Mouse (Mus musculus): Measurements from ENCODE around the gene Gng3. TPM values are rescaled to one million over a fixed set of nuclear protein-coding genes. Genes with fewer than 3 reads are reported as not detected.

Gng3 gene
- total and polyA plus RNA-seq, 2 experiments from 2014 or later = 119 to 746 TPM

DNA sequence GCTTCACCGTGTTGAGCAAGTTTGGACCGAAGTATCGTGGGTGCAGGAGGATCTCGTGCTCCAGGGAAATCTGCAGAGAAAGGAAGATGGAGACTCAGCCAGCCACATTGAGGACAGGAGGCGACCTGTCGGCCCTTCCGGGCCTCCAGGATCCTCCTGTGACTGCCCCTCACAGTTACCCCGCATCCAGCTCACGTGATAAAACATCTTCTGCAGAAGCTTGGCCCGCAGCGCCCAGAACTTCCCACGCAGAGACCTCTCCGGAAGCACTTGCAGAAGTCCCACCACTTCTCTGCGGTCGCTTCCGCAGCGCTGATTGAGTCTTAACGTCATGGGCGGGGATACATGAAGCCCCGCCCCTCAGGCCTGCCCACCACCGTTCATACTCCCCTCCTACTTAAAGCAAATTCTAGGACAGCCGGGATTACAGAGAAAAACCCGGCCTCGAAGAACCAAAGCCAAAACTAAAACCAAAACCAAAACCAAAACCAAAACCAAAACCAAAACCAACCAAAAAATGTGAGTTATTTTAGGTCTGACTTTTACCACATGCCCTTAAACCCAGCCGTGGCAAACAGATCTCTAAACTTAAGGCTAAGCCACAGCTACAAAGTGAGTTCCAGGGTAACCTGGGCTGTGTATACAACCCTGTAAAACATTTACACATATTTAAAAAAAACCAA lies 40.6 kb downstream of the Gng3 start, which contains the start of gene Polr2g:
Polr2g (minus strand) TSS at position 314 of the 683 bp plus-strand sequence.
- Histone ChIP-seq H3K4me2 (ENCODE audit: low read depth, low read length, poor library complexity, severe bottlenecking) (peak within 1 kb of the TSS; percentile 52), H3K36me3 (ENCODE audit: insufficient read depth, low read length) (peaks cover 13% of the 10 kb centered on the region), H3K4me3 (ENCODE audit: low read depth, low read length) (peak within 1 kb of the TSS; percentile 56), H3K9ac (replicated peaks; ENCODE audit: low read length, poor library complexity, severe bottlenecking) (peak within 1 kb of the TSS; percentile 67), H3K9me3 (ENCODE audit: low read length) (no peaks in the 10 kb centered on the region), H3K27me3 (ENCODE audit: insufficient read depth, low read length) (no peaks in the 10 kb centered on the region), H3K4me1 (ENCODE audit: insufficient read depth, low read length) (peaks cover 5% of the 10 kb centered on the region; the same call in 1 of the 2 replicates), H3K27ac (ENCODE audit: low read depth, low read length) (peak within 1 kb of the TSS; percentile 70)
- DNase-seq (ENCODE audit: low spot score) (peak; percentile 96), ATAC-seq (ENCODE audit: low FRiP score) (peak; percentile 55)
- WGBS = 1% methylated on average over 25 of the region's 25 CpGs
- TF ChIP-seq CTCF (IDR thresholded peaks at IDR 0.05) = no peak

- peaks cover 18% of the 10 kb centered on the region for H3K36me3 ChIP-seq (ENCODE audit: insufficient read depth, low read length)
- no peak overlapping the region for H3K27ac ChIP-seq (ENCODE audit: low read depth, low read length)
- H3K4me2 ChIP-seq (ENCODE audit: low read depth, low read length, poor library complexity, severe bottlenecking) = no peak overlapping the region
- 83% methylated on average over 7 of the region's 7 CpGs for WGBS
- ATAC-seq (ENCODE audit: low FRiP score) = no peak
- no peak for DNase-seq (ENCODE audit: low spot score)
- TF ChIP-seq CTCF (IDR thresholded peaks at IDR 0.05) = no peak
- no peaks in the 10 kb centered on the region for H3K4me1 ChIP-seq (ENCODE audit: insufficient read depth, low read length)
- H3K9ac ChIP-seq (replicated peaks; ENCODE audit: low read length, poor library complexity, severe bottlenecking) = no peak overlapping the region
- no peaks in the 10 kb centered on the region for H3K9me3 ChIP-seq (ENCODE audit: low read length)
- no peak overlapping the region for H3K4me3 ChIP-seq (ENCODE audit: low read depth, low read length)
- no peaks in the 10 kb centered on the region for H3K27me3 ChIP-seq (ENCODE audit: insufficient read depth, low read length)
These were observed 48.8 kb downstream of the Gng3 start for GRCm38 (mm10) chr19:8790171-8790570.

GRCm38 (mm10) chr19:8789171-8789570 lies 49.8 kb downstream of the Gng3 start:
- Histone ChIP-seq H3K4me1 (ENCODE audit: insufficient read depth, low read length) (no peaks in the 10 kb centered on the region), H3K36me3 (ENCODE audit: insufficient read depth, low read length) (peaks cover 12% of the 10 kb centered on the region), H3K9me3 (ENCODE audit: low read length) (no peaks in the 10 kb centered on the region), H3K4me3 (ENCODE audit: low read depth, low read length) (no peak overlapping the region), H3K4me2 (ENCODE audit: low read depth, low read length, poor library complexity, severe bottlenecking) (no peak overlapping the region), H3K9ac (replicated peaks; ENCODE audit: low read length, poor library complexity, severe bottlenecking) (no peak overlapping the region), H3K27ac (ENCODE audit: low read depth, low read length) (no peak overlapping the region; the same call in 1 of the 2 replicates), H3K27me3 (ENCODE audit: insufficient read depth, low read length) (no peaks in the 10 kb centered on the region)
- no peak for TF ChIP-seq CTCF (IDR thresholded peaks at IDR 0.05)
- WGBS = 15% methylated on average over 1 of the region's 1 CpGs
- no peak for ATAC-seq (ENCODE audit: low FRiP score)
- DNase-seq (ENCODE audit: low spot score) = no peak

DNA sequence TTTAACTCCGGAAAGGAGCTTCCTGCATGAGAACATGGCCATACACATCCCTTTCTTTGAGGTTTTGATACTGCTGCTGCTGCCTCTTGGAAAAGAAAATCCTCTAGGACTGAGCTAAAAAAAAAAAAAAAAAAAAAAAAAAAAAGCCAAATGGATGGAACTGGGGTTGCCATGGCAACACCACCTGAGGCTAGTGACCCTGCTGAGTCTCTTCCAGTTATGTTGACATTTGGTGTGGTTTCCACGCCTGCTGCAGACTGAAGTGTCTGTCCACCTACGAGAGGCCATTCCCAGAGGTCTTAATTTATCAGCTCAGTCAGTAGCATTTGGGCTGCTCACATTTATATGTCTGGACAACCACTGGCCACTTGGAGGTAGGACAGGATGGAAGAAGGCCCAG lies 50.5 kb downstream of the Gng3 start:
- Histone ChIP-seq H3K4me2 (ENCODE audit: low read depth, low read length, poor library complexity, severe bottlenecking) (no peak overlapping the region), H3K36me3 (ENCODE audit: insufficient read depth, low read length) (peaks cover 6% of the 10 kb centered on the region), H3K27me3 (ENCODE audit: insufficient read depth, low read length) (no peaks in the 10 kb centered on the region), H3K9me3 (ENCODE audit: low read length) (no peaks in the 10 kb centered on the region), H3K4me3 (ENCODE audit: low read depth, low read length) (no peak overlapping the region), H3K4me1 (ENCODE audit: insufficient read depth, low read length) (no peaks in the 10 kb centered on the region), H3K27ac (ENCODE audit: low read depth, low read length) (no peak overlapping the region; the same call in 1 of the 2 replicates), H3K9ac (replicated peaks; ENCODE audit: low read length, poor library complexity, severe bottlenecking) (no peak overlapping the region)
- WGBS = 13% methylated on average over 3 of the region's 3 CpGs
- no peak for TF ChIP-seq CTCF (IDR thresholded peaks at IDR 0.05)
- ATAC-seq (ENCODE audit: low FRiP score) (no peak), DNase-seq (ENCODE audit: low spot score) (peak; percentile 51)

Small RNAs within 50 kb of the gene (microRNA-seq; reads per million reads assigned to microRNA genes)
- not detected for gene Mir5136 (ENCODE audit: borderline number of aligned reads)

Other genes with a start within 250 kb of the Gng3 start
Only the 30 nearest of the 34 such genes appear.
- 111 and 133 TPM in 2 replicates for gene Slc3a2, start 115.8 kb downstream of the Gng3 start, total RNA-seq (2014; rRNA removed)
- gene Slc3a2, start 115.8 kb downstream of the Gng3 start, polyA plus RNA-seq (2015; fragmentation: Nextera tagmentation; extraction: Ambion mirVana) = 212 and 223 TPM in 2 replicates
- 50.9 and 65.7 TPM in 2 replicates for gene Wdr74, start 103.4 kb downstream of the Gng3 start, total RNA-seq (2014; rRNA removed)
- 85.9 and 88.2 TPM in 2 replicates for gene Wdr74, start 103.4 kb downstream of the Gng3 start, polyA plus RNA-seq (2015; fragmentation: Nextera tagmentation; extraction: Ambion mirVana)
- gene 1700092M07Rik, start 98.5 kb downstream of the Gng3 start, total RNA-seq (2014; rRNA removed) = not detected in 2 replicates
- gene 1700092M07Rik, start 98.5 kb downstream of the Gng3 start, polyA plus RNA-seq (2015; fragmentation: Nextera tagmentation; extraction: Ambion mirVana) = 0.64 TPM in 1 of 2 replicates, not detected in the other
- 112 and 147 TPM in 2 replicates for gene Stx5a, start 97.8 kb downstream of the Gng3 start, total RNA-seq (2014; rRNA removed)
- 104 and 106 TPM in 2 replicates for gene Stx5a, start 97.8 kb downstream of the Gng3 start, polyA plus RNA-seq (2015; fragmentation: Nextera tagmentation; extraction: Ambion mirVana)
- 67.4 and 75.6 TPM in 2 replicates for gene Nxf1, start 82.1 kb downstream of the Gng3 start, total RNA-seq (2014; rRNA removed)
- 90.0 and 92.8 TPM in 2 replicates for gene Nxf1, start 82.1 kb downstream of the Gng3 start, polyA plus RNA-seq (2015; fragmentation: Nextera tagmentation; extraction: Ambion mirVana)
- gene Tmem223, start 68.2 kb downstream of the Gng3 start, total RNA-seq (2014; rRNA removed) = 210 and 320 TPM in 2 replicates
- gene Tmem223, start 68.2 kb downstream of the Gng3 start, polyA plus RNA-seq (2015; fragmentation: Nextera tagmentation; extraction: Ambion mirVana) = 202 and 230 TPM in 2 replicates
- 20.4 and 27.3 TPM in 2 replicates for gene Tmem179b, start 64.7 kb downstream of the Gng3 start, total RNA-seq (2014; rRNA removed)
- 19.1 and 21.1 TPM in 2 replicates for gene Tmem179b, start 64.7 kb downstream of the Gng3 start, polyA plus RNA-seq (2015; fragmentation: Nextera tagmentation; extraction: Ambion mirVana)
- 32.5 and 38.7 TPM in 2 replicates for gene Taf6l, start 52.8 kb downstream of the Gng3 start, total RNA-seq (2014; rRNA removed)
- 25.2 and 26.4 TPM in 2 replicates for gene Taf6l, start 52.8 kb downstream of the Gng3 start, polyA plus RNA-seq (2015; fragmentation: Nextera tagmentation; extraction: Ambion mirVana)
- 67.2 and 67.5 TPM in 2 replicates for gene Polr2g, start 40.6 kb downstream of the Gng3 start, total RNA-seq (2014; rRNA removed)
- 163 and 171 TPM in 2 replicates for gene Polr2g, start 40.6 kb downstream of the Gng3 start, polyA plus RNA-seq (2015; fragmentation: Nextera tagmentation; extraction: Ambion mirVana)
- gene Zbtb3, start 36.6 kb downstream of the Gng3 start, total RNA-seq (2014; rRNA removed) = 6.0 and 6.2 TPM in 2 replicates
- 3.2 and 4.5 TPM in 2 replicates for gene Zbtb3, start 36.6 kb downstream of the Gng3 start, polyA plus RNA-seq (2015; fragmentation: Nextera tagmentation; extraction: Ambion mirVana)
- gene Ttc9c, start 19.9 kb downstream of the Gng3 start, total RNA-seq (2014; rRNA removed) = 63.0 and 63.8 TPM in 2 replicates
- 38.8 and 45.3 TPM in 2 replicates for gene Ttc9c, start 19.9 kb downstream of the Gng3 start, polyA plus RNA-seq (2015; fragmentation: Nextera tagmentation; extraction: Ambion mirVana)
- gene Hnrnpul2, start 19.2 kb downstream of the Gng3 start, total RNA-seq (2014; rRNA removed) = 25.9 and 36.2 TPM in 2 replicates
- gene Hnrnpul2, start 19.2 kb downstream of the Gng3 start, polyA plus RNA-seq (2015; fragmentation: Nextera tagmentation; extraction: Ambion mirVana) = 4.6 and 5.5 TPM in 2 replicates
- 5.6 and 12.7 TPM in 2 replicates for gene AC129217.1, start 9.4 kb downstream of the Gng3 start, total RNA-seq (2014; rRNA removed)
- gene AC129217.1, start 9.4 kb downstream of the Gng3 start, polyA plus RNA-seq (2015; fragmentation: Nextera tagmentation; extraction: Ambion mirVana) = not detected in 2 replicates
- 112 and 121 TPM in 2 replicates for gene Bscl2, start 1.7 kb downstream of the Gng3 start, total RNA-seq (2014; rRNA removed)
- 101 and 108 TPM in 2 replicates for gene Bscl2, start 1.7 kb downstream of the Gng3 start, polyA plus RNA-seq (2015; fragmentation: Nextera tagmentation; extraction: Ambion mirVana)
- 2.7 and 3.5 TPM in 2 replicates for gene Lrrn4cl, start 11.6 kb upstream of the Gng3 start, total RNA-seq (2014; rRNA removed)
- 2.0 and 2.1 TPM in 2 replicates for gene Lrrn4cl, start 11.6 kb upstream of the Gng3 start, polyA plus RNA-seq (2015; fragmentation: Nextera tagmentation; extraction: Ambion mirVana)
- 73.5 and 73.8 TPM in 2 replicates for gene Ubxn1, start 32.3 kb upstream of the Gng3 start, total RNA-seq (2014; rRNA removed)
- gene Ubxn1, start 32.3 kb upstream of the Gng3 start, polyA plus RNA-seq (2015; fragmentation: Nextera tagmentation; extraction: Ambion mirVana) = 142 and 143 TPM in 2 replicates
- 22.6 and 26.5 TPM in 2 replicates for gene Uqcc3, start 41.7 kb upstream of the Gng3 start, total RNA-seq (2014; rRNA removed)
- gene Uqcc3, start 41.7 kb upstream of the Gng3 start, polyA plus RNA-seq (2015; fragmentation: Nextera tagmentation; extraction: Ambion mirVana) = 64.2 and 65.0 TPM in 2 replicates
- 4.2 and 6.6 TPM in 2 replicates for gene Lbhd1, start 44.5 kb upstream of the Gng3 start, total RNA-seq (2014; rRNA removed)
- 17.7 and 20.6 TPM in 2 replicates for gene Lbhd1, start 44.5 kb upstream of the Gng3 start, polyA plus RNA-seq (2015; fragmentation: Nextera tagmentation; extraction: Ambion mirVana)
- not detected in 2 replicates for gene Gm49403, start 44.7 kb upstream of the Gng3 start, total RNA-seq (2014; rRNA removed)
- not detected in 2 replicates for gene Gm49403, start 44.7 kb upstream of the Gng3 start, polyA plus RNA-seq (2015; fragmentation: Nextera tagmentation; extraction: Ambion mirVana)
- 17.8 and 23.7 TPM in 2 replicates for gene 1810009A15Rik, start 49.7 kb upstream of the Gng3 start, total RNA-seq (2014; rRNA removed)
- gene 1810009A15Rik, start 49.7 kb upstream of the Gng3 start, polyA plus RNA-seq (2015; fragmentation: Nextera tagmentation; extraction: Ambion mirVana) = 29.2 and 32.9 TPM in 2 replicates
- gene Gm49416, start 49.7 kb upstream of the Gng3 start, total RNA-seq (2014; rRNA removed) = 3.8 TPM in 1 of 2 replicates, not detected in the other
- gene Gm49416, start 49.7 kb upstream of the Gng3 start, polyA plus RNA-seq (2015; fragmentation: Nextera tagmentation; extraction: Ambion mirVana) = not detected in 2 replicates
- gene Ints5, start 53.8 kb upstream of the Gng3 start, total RNA-seq (2014; rRNA removed) = 30.3 and 37.8 TPM in 2 replicates
- 20.2 and 21.8 TPM in 2 replicates for gene Ints5, start 53.8 kb upstream of the Gng3 start, polyA plus RNA-seq (2015; fragmentation: Nextera tagmentation; extraction: Ambion mirVana)
- gene Ganab, start 58.9 kb upstream of the Gng3 start, total RNA-seq (2014; rRNA removed) = 86.9 and 88.5 TPM in 2 replicates
- 49.4 and 49.8 TPM in 2 replicates for gene Ganab, start 58.9 kb upstream of the Gng3 start, polyA plus RNA-seq (2015; fragmentation: Nextera tagmentation; extraction: Ambion mirVana)
- gene B3gat3, start 81.2 kb upstream of the Gng3 start, total RNA-seq (2014; rRNA removed) = 111 TPM in 2 replicates
- 95.5 and 99.7 TPM in 2 replicates for gene B3gat3, start 81.2 kb upstream of the Gng3 start, polyA plus RNA-seq (2015; fragmentation: Nextera tagmentation; extraction: Ambion mirVana)
- gene Rom1, start 90.2 kb upstream of the Gng3 start, total RNA-seq (2014; rRNA removed) = 3.0 and 6.3 TPM in 2 replicates
- gene Rom1, start 90.2 kb upstream of the Gng3 start, polyA plus RNA-seq (2015; fragmentation: Nextera tagmentation; extraction: Ambion mirVana) = 2.7 and 3.5 TPM in 2 replicates
- 6.3 and 9.3 TPM in 2 replicates for gene Eml3, start 90.4 kb upstream of the Gng3 start, total RNA-seq (2014; rRNA removed)
- 8.7 and 9.0 TPM in 2 replicates for gene Eml3, start 90.4 kb upstream of the Gng3 start, polyA plus RNA-seq (2015; fragmentation: Nextera tagmentation; extraction: Ambion mirVana)
- 64.3 and 65.6 TPM in 2 replicates for gene Mta2, start 102.7 kb upstream of the Gng3 start, total RNA-seq (2014; rRNA removed)
- gene Mta2, start 102.7 kb upstream of the Gng3 start, polyA plus RNA-seq (2015; fragmentation: Nextera tagmentation; extraction: Ambion mirVana) = 73.6 and 77.9 TPM in 2 replicates
- 18.1 and 19.0 TPM in 2 replicates for gene Tut1, start 114.7 kb upstream of the Gng3 start, total RNA-seq (2014; rRNA removed)
- 15.1 and 18.4 TPM in 2 replicates for gene Tut1, start 114.7 kb upstream of the Gng3 start, polyA plus RNA-seq (2015; fragmentation: Nextera tagmentation; extraction: Ambion mirVana)
- gene Eef1g, start 127.8 kb upstream of the Gng3 start, total RNA-seq (2014; rRNA removed) = 496 and 583 TPM in 2 replicates
- 258 and 265 TPM in 2 replicates for gene Eef1g, start 127.8 kb upstream of the Gng3 start, polyA plus RNA-seq (2015; fragmentation: Nextera tagmentation; extraction: Ambion mirVana)
- gene Ahnak, start 150.1 kb upstream of the Gng3 start, total RNA-seq (2014; rRNA removed) = 13.0 and 19.2 TPM in 2 replicates
- gene Ahnak, start 150.1 kb upstream of the Gng3 start, polyA plus RNA-seq (2015; fragmentation: Nextera tagmentation; extraction: Ambion mirVana) = 4.4 and 5.7 TPM in 2 replicates

All from midbrain, postnatal 0 days (tissue).